Mouse (Mus musculus) stomach, postnatal 0 days (tissue): ENCODE results near the gene Hnrnpul1. TPM values are rescaled to one million over a fixed set of nuclear protein-coding genes. Genes with fewer than 3 reads are reported as not detected.

ENCODE experiments used
- ATAC-seq: fragments of 200-750 bp; cut with Nextera tagmentation; 2 replicates; pipeline ENCODE4 v1.8.0; 2017; ENCODE audit not compliant: low FRiP score, low TSS enrichment
- DNase-seq: peaks from one replicate; pipeline ENCODE4 v3.0.0-alpha.2; 2016; ENCODE audit warnings: low spot score
- H3K27ac ChIP-seq: fragments of 300-500 bp; sonication (generic); replicated peaks from 2 replicates; pipeline ENCODE4 v1.5.1; 2014; ENCODE audit warnings: mild to moderate bottlenecking, control low read depth
- H3K27me3 ChIP-seq: fragments of 300-500 bp; sonication (generic); 2 replicates; pipeline ENCODE4 v1.6.1; 2014; ENCODE audit warnings: low read length; ENCODE audit not compliant: control insufficient read depth, insufficient read depth
- H3K36me3 ChIP-seq: fragments of 300-500 bp; sonication (generic); 2 replicates; pipeline ENCODE4 v1.6.1; 2014; ENCODE audit warnings: low read length, mixed read lengths; ENCODE audit not compliant: control insufficient read depth, insufficient read depth
- H3K4me1 ChIP-seq: fragments of 300-500 bp; sonication (generic); replicated peaks from 2 replicates; pipeline ENCODE4 v1.6.1; 2014; ENCODE audit warnings: antibody characterized with exemption; ENCODE audit not compliant: control insufficient read depth, insufficient read depth
- H3K4me2 ChIP-seq: fragments of 300-500 bp; sonication (generic); replicated peaks from 2 replicates; pipeline ENCODE4 v1.6.1; 2014; ENCODE audit warnings: low read depth, mild to moderate bottlenecking, control low read depth, moderate library complexity
- H3K4me3 ChIP-seq: fragments of 300-500 bp; sonication (generic); 2 replicates; pipeline ENCODE4 v1.5.1; 2014; ENCODE audit warnings: low read depth, low read length, control low read depth
- H3K9ac ChIP-seq: fragments of 300-500 bp; sonication (generic); 2 replicates; pipeline ENCODE4 v1.6.1; 2014; ENCODE audit warnings: mild to moderate bottlenecking, low read length, control low read depth, mixed read lengths
- H3K9me3 ChIP-seq: fragments of 300-500 bp; sonication (generic); 2 replicates; pipeline ENCODE4 v1.6.1; 2016; ENCODE audit warnings: low read length; ENCODE audit not compliant: control insufficient read depth
- CTCF ChIP-seq: IDR thresholded peaks from 2 replicates; pipeline ENCODE4 v1.5.1; 2016; ENCODE audit warnings: antibody characterized with exemption, low read depth, mild to moderate bottlenecking, moderate library complexity
- EP300 ChIP-seq: optimal IDR thresholded peaks from 2 replicates; pipeline ENCODE3; 2016; ENCODE audit warnings: antibody characterized with exemption
- WGBS: fragments of 180-500 bp; shearing (Covaris S2); extraction: QIAGEN DNeasy Blood & Tissue Kit; methylation state at CpG from one replicate; pipeline ENCODE4 v1.1.7; 2014; 5-methylcytosine and 5-hydroxymethylcytosine counted together
- polyA plus RNA-seq: library from polyadenylated mRNA; unstranded; fragments of >200 nt; fragmentation: Nextera tagmentation; extraction: Ambion mirVana; gene quantifications from 2 replicates; pipeline ENCODE4 v1.2.1, GENCODE M21; 2015

The Hnrnpul1 gene
- 25.9 and 27.5 TPM in 2 replicates for polyA plus RNA-seq

DNA sequence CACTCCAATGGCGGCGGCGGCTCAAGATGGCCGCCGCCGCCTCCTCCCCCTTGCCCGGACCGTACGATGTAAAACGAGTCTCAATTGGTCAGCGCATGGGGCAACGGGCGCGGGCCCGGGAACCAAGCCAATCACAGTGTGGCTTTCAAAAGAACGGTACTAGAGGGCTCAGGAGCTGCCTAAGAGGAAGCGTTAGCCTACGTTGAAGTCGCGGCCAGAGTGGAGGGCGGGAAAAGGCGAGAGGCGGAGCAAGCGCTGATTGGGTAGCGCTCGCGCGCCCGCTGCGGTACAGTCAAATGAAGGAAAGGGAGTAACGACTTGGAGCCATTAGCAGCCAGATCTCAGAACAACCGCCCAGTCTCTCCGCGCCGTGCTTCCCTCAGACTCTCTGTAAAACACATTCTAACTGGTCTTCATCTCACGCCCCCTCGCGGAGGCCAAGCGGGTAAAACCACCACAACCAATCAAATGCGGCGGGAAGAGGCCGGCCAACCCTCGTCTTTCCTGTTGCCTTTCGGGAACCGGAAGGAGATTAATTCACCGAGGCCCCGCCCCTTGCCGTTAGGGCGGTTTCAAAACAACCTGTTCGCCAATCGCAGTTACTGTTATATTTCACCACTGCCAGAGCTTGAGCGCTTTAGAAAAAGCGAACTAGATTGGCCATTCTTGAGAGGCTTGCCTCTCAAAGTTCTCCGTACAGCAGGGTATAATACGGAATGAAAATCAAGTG is at the start of gene Hnrnpul1:
Gene Hnrnpul1 (minus strand): TSS at position 20 of the 730 bp plus-strand sequence.
- peaks cover 3% of the 10 kb centered on the region; the same call in 1 of the 2 replicates for H3K36me3 ChIP-seq
- no peaks in the 10 kb centered on the region for H3K9me3 ChIP-seq
- no peak for TF ChIP-seq EP300
- TF ChIP-seq CTCF: peak; percentile 64
- ATAC-seq (peak; percentile 93), DNase-seq (peak; percentile 98)
- under 1% methylated on average over 53 of the region's 55 CpGs for WGBS
- peak within 1 kb of the TSS; percentile 80 for H3K4me2 ChIP-seq
- H3K9ac ChIP-seq: peak within 1 kb of the TSS; percentile 99
- peak within 1 kb of the TSS; percentile 94 for H3K4me3 ChIP-seq
- H3K27ac ChIP-seq: peak within 1 kb of the TSS; percentile 99
- no peaks in the 10 kb centered on the region for H3K27me3 ChIP-seq
- H3K4me1 ChIP-seq: 0 out of 2 replicates have a peak, but pooled peaks cover 3% of the 10 kb centered on the region

DNA sequence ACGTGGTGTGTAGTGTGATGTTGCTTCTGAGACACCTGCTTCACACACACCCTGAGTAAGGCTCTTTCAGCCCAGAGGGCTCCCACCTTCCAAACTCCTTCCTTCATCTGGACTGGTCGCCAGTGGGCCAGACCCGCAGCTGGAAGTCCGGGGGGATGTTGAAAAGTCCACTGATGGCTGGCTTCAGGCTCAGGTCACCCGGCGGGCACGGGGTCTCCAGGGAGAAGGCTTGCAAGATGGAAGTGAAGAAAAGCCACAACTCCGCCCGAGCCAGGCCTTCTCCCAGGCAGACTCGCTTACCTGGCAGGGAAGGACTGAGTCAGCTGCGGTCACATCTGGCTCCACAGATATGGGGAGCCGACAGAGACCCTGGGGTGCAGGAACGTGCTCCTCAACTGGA is 48.9 kb upstream of the Hnrnpul1 start:
- ATAC-seq: no peak
- no peak overlapping the region for H3K9ac ChIP-seq
- WGBS: 85% methylated on average over 13 of the region's 13 CpGs

DNA sequence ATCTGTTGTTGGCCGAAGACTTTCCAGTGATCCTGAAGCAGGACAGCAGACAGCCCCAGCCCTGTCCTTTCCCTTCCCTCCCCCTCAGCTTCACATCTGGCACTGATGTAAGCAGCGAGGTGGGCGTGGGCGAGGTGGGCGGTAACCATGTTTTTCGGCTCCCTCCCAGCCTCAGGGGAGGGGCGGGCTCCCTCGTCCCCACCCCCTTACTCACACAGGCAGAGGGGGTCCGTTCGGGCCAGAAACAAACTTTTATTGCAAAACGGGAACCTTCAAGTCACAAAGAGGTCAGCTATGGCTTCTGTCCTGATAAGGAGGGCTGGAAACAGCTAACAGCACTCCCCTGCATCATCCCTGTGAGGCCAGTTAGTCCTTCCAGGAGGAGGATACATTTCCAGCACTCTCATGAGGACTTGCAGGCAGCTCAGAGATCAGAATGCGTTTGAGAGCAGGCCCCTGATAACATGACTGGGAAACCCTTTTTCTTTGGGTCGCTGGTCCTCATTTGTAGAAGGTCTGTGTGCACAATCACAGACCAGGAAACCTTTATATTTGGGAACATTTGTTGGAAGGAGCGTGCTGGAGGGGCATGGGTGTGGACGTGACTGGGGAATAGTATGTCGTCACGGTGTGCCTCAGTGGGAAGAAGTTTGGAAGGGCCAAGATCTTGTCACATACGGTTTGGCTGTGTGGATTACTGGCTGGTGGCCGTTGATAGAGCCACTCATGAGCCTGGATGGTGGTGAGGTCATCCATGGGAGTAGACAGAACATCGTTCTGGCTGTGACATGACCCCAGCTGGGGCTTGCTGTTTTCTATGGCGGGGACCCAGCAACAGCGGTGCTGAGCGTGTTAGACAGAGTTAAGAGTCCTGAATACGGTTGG is 47.9 kb upstream of the Hnrnpul1 start:
- H3K4me2 ChIP-seq: peak overlapping the region; percentile 20; the same call in 1 of the 2 replicates
- no peaks in the 10 kb centered on the region for H3K27me3 ChIP-seq
- TF ChIP-seq CTCF: no peak
- TF ChIP-seq EP300: no peak
- no peaks in the 10 kb centered on the region; the same call in 1 of the 2 replicates for H3K4me1 ChIP-seq
- peak; percentile 58; the same call in 1 of the 2 replicates for ATAC-seq
- H3K27ac ChIP-seq: peak overlapping the region; percentile 88
- 21% methylated on average over 24 of the region's 24 CpGs for WGBS
- H3K9me3 ChIP-seq: no peaks in the 10 kb centered on the region
- peak overlapping the region; percentile 9; the same call in 1 of the 2 replicates for H3K9ac ChIP-seq
- DNase-seq: peak; percentile 71
- H3K4me3 ChIP-seq: no peak overlapping the region; the same call in 1 of the 2 replicates
- H3K36me3 ChIP-seq: peaks cover 2% of the 10 kb centered on the region

More for the DNA sequence above, 48.9 kb upstream of the Hnrnpul1 start:
- Histone ChIP-seq H3K36me3 (peaks cover 2% of the 10 kb centered on the region), H3K4me2 (no peak overlapping the region), H3K27ac (peak overlapping the region; percentile 88), H3K4me3 (no peak overlapping the region), H3K27me3 (no peaks in the 10 kb centered on the region), H3K9me3 (no peaks in the 10 kb centered on the region), H3K4me1 (no peaks in the 10 kb centered on the region; the same call in 1 of the 2 replicates)
- no peak for TF ChIP-seq EP300
- no peak for TF ChIP-seq CTCF
- no peak for DNase-seq

DNA sequence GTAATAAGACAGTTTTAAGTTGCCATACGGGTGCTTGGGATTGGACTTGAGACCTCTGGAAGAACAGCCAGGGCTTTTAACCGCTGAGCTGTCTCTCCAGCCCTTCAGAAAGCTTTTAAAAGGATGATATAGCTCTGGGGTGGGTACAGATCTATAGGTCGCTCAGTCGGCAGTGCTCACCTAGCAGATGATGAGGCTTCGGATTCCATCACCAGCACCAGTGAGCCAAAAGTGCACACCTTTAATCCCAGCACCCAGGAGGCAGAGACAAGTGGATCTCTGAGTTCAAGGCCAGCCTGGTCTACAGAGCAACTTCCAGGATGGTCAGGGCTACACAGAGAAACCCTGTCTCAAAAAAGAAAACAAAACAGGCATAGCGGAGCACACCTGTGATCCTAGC is 46.5 kb upstream of the Hnrnpul1 start:
- Histone ChIP-seq H3K27ac (no peak overlapping the region), H3K36me3 (no peaks in the 10 kb centered on the region; the same call in 1 of the 2 replicates), H3K9me3 (no peaks in the 10 kb centered on the region), H3K27me3 (no peaks in the 10 kb centered on the region), H3K4me2 (no peak overlapping the region), H3K9ac (no peak overlapping the region), H3K4me1 (no peaks in the 10 kb centered on the region; the same call in 1 of the 2 replicates), H3K4me3 (no peak overlapping the region)
- ATAC-seq (no peak), DNase-seq (no peak)
- TF ChIP-seq EP300 (no peak), CTCF (no peak)
- 90% methylated on average over 6 of the region's 6 CpGs for WGBS

DNA sequence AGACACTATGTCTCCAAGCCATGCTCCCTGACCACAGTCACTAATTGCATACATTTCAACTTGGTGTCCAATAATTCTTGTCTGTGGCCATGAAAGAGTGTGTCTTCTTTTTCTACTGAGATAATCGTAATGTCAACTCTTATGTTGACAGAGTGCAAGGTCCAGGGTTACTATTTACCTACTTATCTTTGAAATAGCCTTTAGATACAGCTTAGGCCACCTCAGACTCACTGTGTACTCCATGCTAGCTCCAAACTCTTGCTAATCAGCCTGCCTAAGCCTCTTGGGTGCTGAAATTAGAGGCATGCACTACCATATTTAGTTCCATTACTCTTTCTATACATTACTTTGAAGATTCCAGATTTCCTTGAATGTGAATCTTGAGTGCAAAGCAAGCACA is 44.8 kb upstream of the Hnrnpul1 start:
- DNase-seq (no peak), ATAC-seq (peak; percentile 72; the same call in 1 of the 2 replicates)
- Histone ChIP-seq H3K9me3 (no peaks in the 10 kb centered on the region), H3K9ac (no peak overlapping the region), H3K4me3 (no peak overlapping the region), H3K4me1 (no peaks in the 10 kb centered on the region; the same call in 1 of the 2 replicates), H3K4me2 (no peak overlapping the region), H3K27ac (no peak overlapping the region), H3K27me3 (no peaks in the 10 kb centered on the region), H3K36me3 (no peaks in the 10 kb centered on the region)
- no peak for TF ChIP-seq EP300
- no peak for TF ChIP-seq CTCF
- WGBS: 42% methylated on average over 1 of the region's 1 CpGs
